Mouse (Mus musculus): ENCODE results near the gene Slc27a1.

The Slc27a1 gene

GRCm38 (mm10) chr8:71554644-71555043 lies 14.0 kb upstream of the Slc27a1 start:
- DNase-seq (ENCODE audit: low spot score in 2 of 2) = no peak

- no peak for DNase-seq (ENCODE audit: low spot score in 2 of 2)
Measured at GRCm38 (mm10) chr8:71558071-71558957, 10.4 kb upstream of the Slc27a1 start, which contains the start of gene Tmem221. TSS of gene Tmem221 (minus strand) at chr8:71558871.

- DNase-seq (ENCODE audit: low spot score in 2 of 2) = no peak
Measured at GRCm38 (mm10) chr8:71558958-71559690, 9.6 kb upstream of the Slc27a1 start.

DNA sequence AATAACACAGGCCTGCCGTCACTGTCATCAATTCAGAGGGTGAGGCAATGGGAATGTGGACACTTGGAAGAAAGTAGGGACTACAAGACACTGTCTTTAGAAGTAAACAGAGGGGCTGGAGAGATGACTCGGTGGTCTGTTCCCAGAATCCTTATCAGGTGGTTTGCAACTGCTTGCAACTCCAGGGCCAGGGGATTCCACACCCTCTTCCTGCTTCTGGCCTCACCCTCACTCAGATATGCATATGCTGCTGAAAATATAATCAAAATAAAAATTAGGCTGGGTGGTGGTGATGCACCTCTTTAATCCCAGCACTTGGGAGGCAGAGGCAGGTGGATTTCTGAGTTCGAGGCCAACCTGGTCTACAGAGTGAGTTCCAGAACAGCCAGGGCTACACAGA lies 8.6 kb upstream of the Slc27a1 start:
- DNase-seq (ENCODE audit: low spot score in 2 of 2) = no peak

GRCm38 (mm10) chr8:71560765-71561164 lies 7.9 kb upstream of the Slc27a1 start:
- no peak for DNase-seq (ENCODE audit: low spot score in 2 of 2)

GRCm38 (mm10) chr8:71561401-71561800 lies 7.3 kb upstream of the Slc27a1 start:
- no peak for DNase-seq (ENCODE audit: low spot score in 2 of 2)

DNA sequence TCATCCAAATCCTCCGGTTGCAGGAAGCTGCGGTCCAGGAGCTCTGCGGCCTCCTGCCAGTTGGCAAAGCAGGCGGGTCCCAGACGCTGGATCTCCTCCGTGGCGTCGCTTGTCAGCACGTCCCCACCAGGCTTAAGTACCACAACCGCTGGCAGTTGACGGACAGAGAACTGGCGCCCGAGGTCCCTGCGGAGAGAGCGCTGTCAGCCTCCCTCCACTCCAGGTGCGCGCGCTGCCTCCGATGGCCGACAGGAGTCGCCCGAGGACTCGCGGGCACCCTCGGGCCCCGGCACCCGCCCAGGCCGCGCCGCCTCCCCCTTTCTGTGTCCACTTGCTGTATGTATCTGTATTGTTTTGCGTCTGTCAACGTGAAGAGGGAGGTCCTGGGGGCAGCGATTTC lies 5.9 kb upstream of the Slc27a1 start:
- DNase-seq (ENCODE audit: low spot score in 2 of 2) = no peak

GRCm38 (mm10) chr8:71563992-71564391 lies 4.7 kb upstream of the Slc27a1 start:
- no peak for DNase-seq (ENCODE audit: low spot score in 2 of 2)

DNA sequence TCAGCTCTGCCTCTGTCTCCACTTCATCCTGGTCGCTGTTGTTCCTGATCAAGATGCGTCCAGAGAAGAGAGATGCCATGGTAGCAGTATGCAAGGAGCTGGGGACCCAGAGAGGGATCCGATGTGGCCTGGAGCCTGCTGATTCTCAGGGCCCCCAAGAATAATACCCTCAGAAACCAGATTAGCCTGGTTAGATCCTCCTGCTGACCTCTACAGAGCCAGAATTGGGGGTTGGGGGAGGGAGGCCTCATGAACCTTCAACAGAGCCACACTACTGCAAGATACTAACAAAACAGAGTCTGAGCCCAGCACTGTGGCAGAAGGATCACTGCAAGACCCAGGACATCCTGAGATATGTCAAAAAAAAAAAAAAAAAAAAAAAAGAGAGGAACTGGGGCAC lies 2.2 kb upstream of the Slc27a1 start, which contains the start of gene Nxnl1:
Gene Nxnl1 (minus strand): TSS at position 101 of the 400 bp plus-strand sequence.
- DNase-seq (ENCODE audit: low spot score in 2 of 2) = no peak

- no peak for DNase-seq (ENCODE audit: low spot score in 2 of 2)
Measured at GRCm38 (mm10) chr8:71567587-71567986, 1.1 kb upstream of the Slc27a1 start.

DNA sequence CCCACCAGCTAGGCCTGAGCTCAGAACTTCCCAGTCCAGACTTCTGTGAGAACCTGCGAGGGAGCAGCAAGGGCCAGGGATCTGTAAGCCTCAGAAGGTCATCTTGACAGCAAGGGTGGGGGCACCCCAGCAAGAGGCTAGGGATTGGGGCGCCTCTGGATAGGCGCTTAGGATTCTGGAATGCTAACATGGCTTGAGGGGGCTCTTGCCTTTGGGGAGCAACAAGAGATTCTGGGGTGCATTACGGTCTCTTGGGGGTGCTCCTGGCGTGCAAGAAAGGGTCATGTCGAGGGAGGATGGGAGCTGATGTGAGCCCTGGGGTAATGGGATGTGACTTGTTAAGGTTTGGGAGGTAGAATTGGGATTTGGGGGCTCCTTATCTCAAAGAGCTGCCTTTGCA lies 259 bp downstream of the Slc27a1 start:
- DNase-seq (ENCODE audit: low spot score in 2 of 2) = no peak

DNA sequence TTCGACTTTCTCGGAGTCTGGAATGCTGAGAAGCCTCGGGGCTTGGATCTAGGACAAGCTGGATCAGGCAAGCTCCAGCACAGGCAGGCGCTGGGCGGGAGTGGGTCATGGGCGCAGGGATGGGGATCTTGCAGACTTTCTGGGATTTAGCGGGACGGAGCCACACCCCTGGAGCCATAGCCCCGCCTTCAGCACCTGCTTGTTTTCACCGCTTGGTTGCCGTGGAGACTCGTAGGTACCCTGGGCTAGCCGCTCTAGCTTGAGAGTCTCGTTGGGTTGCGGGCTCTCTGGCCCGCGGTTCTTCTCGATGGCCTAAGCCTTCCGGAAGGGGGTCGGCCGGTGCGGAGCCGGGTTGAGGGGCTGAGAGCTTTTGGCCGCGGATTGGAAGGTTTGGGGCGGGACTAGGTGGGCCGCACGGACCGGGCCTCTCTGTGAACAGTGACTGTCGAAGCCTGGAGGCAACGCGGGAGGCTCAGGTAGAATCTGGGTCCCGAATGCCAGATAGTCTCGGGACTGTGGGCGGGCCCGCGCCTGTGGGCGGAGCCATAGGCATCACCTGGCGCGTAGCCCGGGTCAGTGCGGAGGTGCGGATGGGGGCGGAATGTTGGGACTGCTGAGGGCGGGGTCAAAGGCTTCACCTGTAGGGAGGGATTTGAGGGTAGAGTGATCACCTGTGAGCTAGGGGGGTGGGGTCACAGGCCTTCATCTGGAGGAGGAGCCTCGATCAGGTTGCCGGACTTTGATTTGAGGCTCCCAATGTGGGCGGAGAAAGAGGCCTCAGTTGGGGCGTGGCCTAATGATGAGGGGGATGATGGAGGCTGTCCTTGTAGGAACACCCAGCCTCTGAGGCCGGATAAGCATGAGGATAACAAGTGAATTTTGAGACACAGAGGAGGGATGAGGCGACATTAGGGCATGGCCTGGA lies 946 bp downstream of the Slc27a1 start:
- peak; percentile 86 to 91 for DNase-seq (ENCODE audit: low spot score in 2 of 2)

GRCm38 (mm10) chr8:71570291-71570954 lies 1.7 kb downstream of the Slc27a1 start:
- DNase-seq (ENCODE audit: low spot score in 2 of 2) = peak; percentile 97 to 98

- no peak for DNase-seq (ENCODE audit: low spot score in 2 of 2)
Measured at GRCm38 (mm10) chr8:71572077-71572476, 3.4 kb downstream of the Slc27a1 start.

GRCm38 (mm10) chr8:71572847-71573633 lies 4.4 kb downstream of the Slc27a1 start:
- peak; percentile 82 to 84 for DNase-seq (ENCODE audit: low spot score in 2 of 2)

- no peak for DNase-seq (ENCODE audit: low spot score in 2 of 2)
Measured at GRCm38 (mm10) chr8:71574426-71574825, 5.7 kb downstream of the Slc27a1 start.

GRCm38 (mm10) chr8:71575020-71575419 lies 6.3 kb downstream of the Slc27a1 start:
- no peak for DNase-seq (ENCODE audit: low spot score in 2 of 2)

DNA sequence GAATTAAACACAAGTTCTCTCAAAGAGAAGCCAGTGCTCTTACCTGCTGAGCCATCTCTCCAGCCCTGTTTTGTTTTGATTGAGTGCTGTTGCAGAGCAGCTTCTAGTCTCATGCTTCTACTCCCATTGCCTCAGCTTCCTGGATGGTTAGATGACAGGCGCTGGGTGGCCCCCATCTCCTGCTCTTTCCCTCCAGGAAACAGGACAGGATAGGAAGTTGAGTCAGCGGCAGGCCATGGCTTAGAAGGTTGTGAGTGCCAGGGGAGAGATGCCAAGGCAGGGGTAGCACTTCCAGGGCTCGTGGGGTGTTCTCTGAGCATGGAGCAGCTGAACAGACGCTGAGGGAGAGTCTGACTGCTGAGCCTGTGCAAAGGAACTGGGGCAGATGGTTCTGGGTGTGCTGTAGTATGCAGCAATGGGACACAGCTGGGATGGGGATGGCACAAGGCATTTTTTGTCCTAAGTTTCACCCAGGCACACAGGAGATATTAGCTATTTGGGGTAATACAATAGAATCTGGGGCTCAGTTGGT lies 9.2 kb downstream of the Slc27a1 start:
- DNase-seq (ENCODE audit: low spot score in 2 of 2) = no peak

DNA sequence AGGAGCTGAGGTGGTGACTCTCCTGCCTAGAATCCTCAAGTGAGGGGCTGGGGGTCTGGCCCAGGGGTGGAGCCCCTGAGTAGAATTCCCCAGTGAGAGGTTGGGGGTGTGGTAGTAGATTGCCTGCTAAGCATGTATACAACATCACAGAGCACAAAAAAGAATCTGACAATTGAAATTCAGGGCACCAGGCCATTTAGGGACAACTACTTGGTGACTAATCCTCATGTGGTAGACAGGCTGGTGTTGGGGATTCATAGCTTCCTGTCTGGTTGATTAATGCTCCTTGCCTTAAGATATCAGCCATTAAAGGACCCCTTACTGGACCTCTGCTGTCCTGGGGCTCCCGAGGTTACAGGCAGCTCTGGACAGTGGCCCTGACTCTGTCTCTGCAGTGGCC lies 10.3 kb downstream of the Slc27a1 start:
- DNase-seq (ENCODE audit: low spot score in 2 of 2) = no peak

DNA sequence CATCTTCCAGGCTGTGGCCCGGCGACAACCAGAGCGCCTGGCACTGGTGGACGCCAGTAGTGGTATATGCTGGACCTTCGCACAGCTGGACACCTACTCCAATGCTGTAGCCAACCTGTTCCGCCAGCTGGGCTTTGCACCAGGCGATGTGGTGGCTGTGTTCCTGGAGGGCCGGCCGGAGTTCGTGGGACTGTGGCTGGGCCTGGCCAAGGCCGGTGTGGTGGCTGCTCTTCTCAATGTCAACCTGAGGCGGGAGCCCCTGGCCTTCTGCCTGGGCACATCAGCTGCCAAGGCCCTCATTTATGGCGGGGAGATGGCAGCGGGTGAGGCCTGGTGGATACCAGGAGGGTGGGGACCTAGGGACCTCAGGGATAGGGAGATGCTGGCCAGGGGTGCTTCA lies 10.8 kb downstream of the Slc27a1 start:
- DNase-seq (ENCODE audit: low spot score in 2 of 2) = no peak

Data from right cerebral cortex, postnatal 36 days (tissue).